Mouse (Mus musculus) erythroblast, adult 5-6 weeks (primary cell): ENCODE measurements around the gene Mob3b. TPM values are rescaled to one million over a fixed set of nuclear protein-coding genes. Genes with fewer than 3 reads are reported as not detected.
"Not testable (repeated sequence)": the region's sequence is repeated elsewhere in the genome, so short reads cannot be mapped to it uniquely, and the experiment has no call there.

ENCODE experiments used
- ATAC-seq: replicated peaks from 2 replicates; pipeline ENCODE4 v1.8.0; 2016; ENCODE audit warnings: moderate number of reproducible peaks, mild to moderate bottlenecking, moderate TSS enrichment, inconsistent platforms; ENCODE audit not compliant: poor library complexity, low FRiP score, severe bottlenecking
- total RNA-seq, 2 experiments: library from RNA; stranded (forward) in 1 of 2; stranded (reverse) in 1 of 2; fragments of 150-400 nt in 1 of 2; fragments of 200-764, 138-1000 nt in 1 of 2; gene quantifications; 2 replicates each; pipeline versions ENCODE4 v1.2.3 to v1.2.4; 2015 to 2017; ENCODE audit warnings: low replicate concordance in 2 of 2

Gene Mob3b
- total RNA-seq, 2 experiments from 2014 or later, result 0.19 to 1.2 TPM

- no peak for ATAC-seq
Observed at GRCm38 (mm10) chr4:34922177-34922870, 235.0 kb downstream of the Mob3b start.

DNA sequence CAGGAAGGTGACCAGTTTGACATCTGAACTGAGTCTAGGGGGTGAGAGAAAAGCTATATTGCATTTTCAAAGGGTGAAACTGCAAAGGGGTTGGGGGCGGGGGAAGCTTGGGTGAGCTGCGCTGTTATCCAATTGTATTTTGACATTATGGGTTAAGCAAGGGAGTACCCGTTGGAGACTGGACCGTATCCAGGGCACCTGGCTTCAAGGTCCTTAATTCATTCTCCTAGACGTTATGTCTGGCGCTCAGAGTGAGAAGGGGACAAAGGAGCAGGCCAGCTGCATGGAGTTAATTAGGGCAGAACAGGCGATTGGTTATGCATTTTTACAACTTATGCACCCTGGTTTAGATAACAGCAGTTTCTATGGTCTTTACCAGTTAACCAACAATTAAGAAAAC, 239.9 kb downstream of the Mob3b start:
- ATAC-seq, result no peak

DNA sequence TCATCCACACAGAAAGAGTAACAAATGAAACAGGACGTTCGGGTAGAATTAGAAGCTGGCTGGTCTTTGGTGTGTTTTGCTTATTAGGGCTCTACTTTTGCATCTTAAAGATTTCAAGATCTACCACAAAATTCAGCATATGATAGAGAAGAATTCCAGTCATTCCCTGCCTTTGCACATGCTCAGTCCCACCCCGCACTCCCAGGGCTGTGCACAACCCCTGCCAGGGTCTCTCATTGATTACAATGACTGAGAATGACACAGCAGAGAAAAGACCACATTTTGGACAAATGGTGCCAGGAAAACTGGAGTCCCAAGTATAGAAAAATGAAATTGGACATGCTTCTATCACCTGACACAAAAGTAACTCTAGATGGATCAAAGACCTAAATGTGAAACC, 245.1 kb downstream of the Mob3b start:
- ATAC-seq, result no peak

- ATAC-seq, result no peak
Observed at GRCm38 (mm10) chr4:34911401-34911800, 245.9 kb downstream of the Mob3b start.

GRCm38 (mm10) chr4:34908127-34908526, 249.2 kb downstream of the Mob3b start:
- ATAC-seq, result no peak

DNA sequence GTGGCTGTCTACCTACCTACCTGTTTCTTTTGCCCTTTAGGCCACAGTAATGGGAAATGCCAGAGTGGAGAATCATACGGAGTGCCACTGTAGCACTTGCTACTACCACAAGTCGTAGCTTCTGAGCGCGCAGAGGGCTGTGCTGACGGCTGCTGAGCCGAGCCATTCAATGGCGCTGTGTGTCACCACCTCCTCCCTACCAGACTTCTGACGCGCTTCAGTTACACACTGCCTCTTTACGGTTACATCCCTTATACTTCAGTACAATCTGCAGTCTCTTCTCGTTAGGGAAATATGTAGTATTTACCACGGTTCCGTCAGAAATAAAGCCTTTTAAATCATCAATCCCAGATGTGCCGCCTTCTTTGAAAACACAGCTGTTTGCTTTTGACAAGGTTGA, 250.3 kb downstream of the Mob3b start:
- ATAC-seq, result no peak

DNA sequence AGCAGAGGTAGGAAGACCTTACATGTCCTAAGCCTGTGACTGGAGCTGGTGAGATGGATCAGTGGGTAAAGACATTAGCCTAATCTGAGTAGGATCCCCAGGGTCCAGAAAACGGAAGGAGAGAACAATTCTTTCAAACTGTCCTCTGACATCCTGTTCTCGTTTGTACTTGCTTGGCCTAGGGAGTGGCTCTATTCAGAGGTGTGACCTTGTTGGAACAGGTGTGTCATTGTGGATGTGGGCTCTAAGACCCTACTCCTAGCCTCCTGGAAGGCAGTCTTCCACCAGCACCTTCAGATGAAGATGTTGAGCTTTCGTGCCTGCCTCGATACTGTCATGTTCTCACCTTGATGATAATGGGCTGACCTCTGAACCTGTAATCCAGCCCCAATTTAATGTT, 251.1 kb downstream of the Mob3b start:
- ATAC-seq, result no peak

- ATAC-seq, result no peak
Observed at GRCm38 (mm10) chr4:34905396-34905795, 251.9 kb downstream of the Mob3b start.

DNA sequence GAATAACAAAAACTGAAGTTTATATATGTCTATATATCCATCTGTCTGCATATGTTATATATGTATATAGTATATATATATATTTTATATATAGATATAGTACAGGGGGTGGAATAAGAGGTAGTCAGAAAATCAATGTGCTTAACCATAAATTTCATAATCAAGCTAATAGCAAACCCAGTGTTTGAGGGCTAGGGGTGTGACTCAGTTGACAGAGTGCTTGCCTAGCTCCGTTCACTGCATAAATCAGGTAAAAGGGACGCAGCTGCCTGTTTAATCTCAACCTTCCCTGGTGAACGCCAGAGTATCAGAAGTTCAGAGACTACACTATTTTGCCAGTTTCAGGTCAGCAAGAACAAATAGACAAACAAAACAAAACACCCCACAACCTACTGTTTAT, 255.7 kb downstream of the Mob3b start:
- not testable (repeated sequence) for ATAC-seq

DNA sequence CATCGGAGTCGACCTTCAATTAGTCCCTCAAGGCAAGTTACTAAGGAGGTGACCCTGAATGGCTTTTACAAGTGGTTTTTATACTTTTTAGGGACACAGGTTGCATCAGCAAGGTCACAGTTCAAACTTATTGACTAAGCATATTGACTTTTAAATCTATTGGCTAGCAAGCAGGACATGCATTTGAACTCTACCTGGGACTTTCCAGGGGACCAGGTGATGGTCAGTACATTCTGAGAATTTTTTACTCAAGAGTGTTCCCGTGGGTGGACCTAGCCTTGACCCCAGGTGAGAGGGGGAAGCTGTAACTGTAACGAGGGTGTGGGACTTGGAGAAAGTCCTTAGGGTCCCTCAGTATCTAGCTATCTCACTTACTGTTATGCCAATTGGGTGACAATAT, 256.1 kb downstream of the Mob3b start:
- no peak for ATAC-seq

DNA sequence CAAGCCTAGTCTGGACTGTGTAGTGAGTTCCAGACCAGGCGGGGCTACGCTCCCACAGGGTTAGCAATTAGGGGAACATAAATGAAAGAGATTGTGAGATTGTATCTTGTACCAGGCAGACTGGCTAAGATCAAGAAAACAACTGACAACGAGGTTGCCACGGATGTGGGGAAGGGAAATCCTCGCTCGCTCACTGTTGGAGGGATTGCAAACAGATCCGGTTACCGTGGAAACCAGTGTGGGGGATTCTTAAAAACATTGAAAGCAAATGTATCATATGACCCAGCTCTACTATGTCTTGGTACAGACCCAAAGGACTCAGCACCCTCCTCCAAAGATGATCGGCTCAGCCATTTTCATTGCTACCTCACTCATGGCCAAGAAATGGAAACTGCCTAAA, 257.1 kb downstream of the Mob3b start:
- ATAC-seq, result no peak

- no peak for ATAC-seq
Observed at GRCm38 (mm10) chr4:34899322-34899721, 258.0 kb downstream of the Mob3b start.

Other genes with a start within 250 kb of the Mob3b start
- not detected in 2 replicates for gene Ifnk, start 5.4 kb downstream of the Mob3b start, total RNA-seq (2015; ENCODE audit: low replicate concordance)
- gene Ifnk, start 5.4 kb downstream of the Mob3b start, total RNA-seq (2017; ENCODE audit: low replicate concordance), result not detected in 2 replicates
- gene C9orf72, start 68.7 kb upstream of the Mob3b start, total RNA-seq (2015; ENCODE audit: low replicate concordance), result 2.1 and 4.8 TPM in 2 replicates
- gene C9orf72, start 68.7 kb upstream of the Mob3b start, total RNA-seq (2017; ENCODE audit: low replicate concordance), result 1.4 and 5.5 TPM in 2 replicates